ENCODE assay signal across 8 mouse cellular contexts in genomic region chrX:7728922-7729265, GRCm38 (mm10). TPM values are rescaled to one million over a fixed set of nuclear protein-coding genes. Genes with fewer than 3 reads are reported as not detected.
DNase-seq lines count a peak whose midpoint lies in the region; ATAC-seq and TF ChIP-seq lines count a peak whose summit lies in the region.

No protein-coding gene starts in this region.

- H3K9me3 ChIP-seq in heart, embryonic 10.5 days = no peaks in the 10 kb centered on the region
- H3K9me3 ChIP-seq in ES-Bruce4 (replicated peaks; ENCODE audit: control insufficient read depth, insufficient read depth, low read length, poor library complexity, severe bottlenecking) = no peaks in the 10 kb centered on the region
- no peaks in the 10 kb centered on the region for H3K9me3 ChIP-seq in forebrain, embryonic 16.5 days (ENCODE audit: control insufficient read depth, low read length)
- no peaks in the 10 kb centered on the region for H3K9me3 ChIP-seq in liver, embryonic 16.5 days (replicated peaks; ENCODE audit: control insufficient read depth, low read length)

- H3K4me2 ChIP-seq in forebrain, embryonic 16.5 days (ENCODE audit: low read length) = peak overlapping the region; percentile 69
- peak overlapping the region; percentile 65 for H3K4me2 ChIP-seq in liver, embryonic 16.5 days (ENCODE audit: low read depth, low read length)

- no peak for DNase-seq in heart, embryonic 10.5 days (ENCODE audit: low spot score)
- no peak for DNase-seq in heart, postnatal 36 days
- no peak for DNase-seq in urinary bladder, postnatal 4 days (ENCODE audit: low spot score in 2 of 2)
- no peak for DNase-seq in gastrocnemius, postnatal 4 days (ENCODE audit: low spot score in 2 of 2)
- no peak for DNase-seq in gastrocnemius, postnatal 14 days

- no peak; the same call in 1 of the 2 replicates for ATAC-seq in forebrain, embryonic 16.5 days
- no peak for ATAC-seq in liver, embryonic 16.5 days (ENCODE audit: low read depth)

- H3K27me3 ChIP-seq in heart, embryonic 10.5 days (ENCODE audit: insufficient read depth, poor library complexity, severe bottlenecking) = no peaks in the 10 kb centered on the region
- no peaks in the 10 kb centered on the region for H3K27me3 ChIP-seq in ES-Bruce4 (ENCODE audit: control insufficient read depth, insufficient read depth, low read length, poor library complexity, severe bottlenecking)
- H3K27me3 ChIP-seq in forebrain, embryonic 16.5 days (replicated peaks; ENCODE audit: control insufficient read depth, insufficient read depth, low read length) = no peaks in the 10 kb centered on the region
- H3K27me3 ChIP-seq in liver, embryonic 16.5 days (ENCODE audit: control insufficient read depth, insufficient read depth, low read depth, low read length) = no peaks in the 10 kb centered on the region

- H3K36me3 ChIP-seq in heart, embryonic 10.5 days = peaks cover 28% of the 10 kb centered on the region
- H3K36me3 ChIP-seq in ES-Bruce4 (ENCODE audit: control insufficient read depth, insufficient read depth, low read length, poor library complexity, severe bottlenecking) = no peaks in the 10 kb centered on the region; the same call in 1 of the 2 replicates
- H3K36me3 ChIP-seq in forebrain, embryonic 16.5 days (ENCODE audit: control insufficient read depth, insufficient read depth) = no peaks in the 10 kb centered on the region
- peaks cover 5% of the 10 kb centered on the region; the same call in 1 of the 2 replicates for H3K36me3 ChIP-seq in liver, embryonic 16.5 days (ENCODE audit: control insufficient read depth, insufficient read depth)

- WGBS in heart, embryonic 10.5 days = 31% methylated on average over 4 of the region's 4 CpGs
- 37% methylated on average over 4 of the region's 4 CpGs for WGBS in forebrain, embryonic 16.5 days
- 37% methylated on average over 4 of the region's 4 CpGs for WGBS in liver, embryonic 16.5 days (ENCODE audit: insufficient replicate concordance)

- H3K9ac ChIP-seq in ES-Bruce4 (ENCODE audit: low read depth, poor library complexity, severe bottlenecking) = peak overlapping the region; percentile 62
- H3K9ac ChIP-seq in forebrain, embryonic 16.5 days (replicated peaks; ENCODE audit: low read depth, low read length) = peak overlapping the region; percentile 55
- H3K9ac ChIP-seq in liver, embryonic 16.5 days (ENCODE audit: low read depth, low read length) = no peak overlapping the region

- intact Hi-C loops in heart, postnatal 36 days (cut with DNase I) = loop anchor here (10.0 kb wide), 1 partner anchor 416 kb away; the partner anchor contains the start of gene Rbm3
- intact Hi-C loops in gastrocnemius, postnatal 14 days (cut with DNase I; ENCODE audit: low total_unique reads) = no loop called here

- TF ChIP-seq POLR2A in ES-Bruce4 (IDR thresholded peaks at IDR 0.05; ENCODE audit: insufficient read depth, low read length) = no peak

- H3K4me3 ChIP-seq in heart, embryonic 10.5 days = peak overlapping the region; percentile 59
- H3K4me3 ChIP-seq in ES-Bruce4 (ENCODE audit: low read depth, low read length) = peak overlapping the region; percentile 92
- H3K4me3 ChIP-seq in forebrain, embryonic 16.5 days (replicated peaks; ENCODE audit: low read length) = peak overlapping the region; percentile 53
- H3K4me3 ChIP-seq in liver, embryonic 16.5 days (ENCODE audit: low read depth, low read length) = peak overlapping the region; percentile 52

- TF ChIP-seq CTCF in ES-Bruce4 (IDR thresholded peaks at IDR 0.05; ENCODE audit: low read depth, low read length) = no peak

- TF ChIP-seq EP300 in ES-Bruce4 (IDR thresholded peaks at IDR 0.05; ENCODE audit: insufficient read depth, low read depth, low read length) = no peak

- H3K27ac ChIP-seq in heart, embryonic 10.5 days = peak overlapping the region; percentile 77
- H3K27ac ChIP-seq in ES-Bruce4 (ENCODE audit: insufficient read depth, low read length) = peak overlapping the region; percentile 59; the same call in 1 of the 2 replicates
- H3K27ac ChIP-seq in forebrain, embryonic 16.5 days (ENCODE audit: low read length) = no peak overlapping the region
- no peak overlapping the region for H3K27ac ChIP-seq in liver, embryonic 16.5 days (ENCODE audit: low read length)

- H3K4me1 ChIP-seq in heart, embryonic 10.5 days = 0 out of 2 replicates have a peak, but pooled peaks cover 5% of the 10 kb centered on the region
- H3K4me1 ChIP-seq in ES-Bruce4 (ENCODE audit: control insufficient read depth, insufficient read depth, low read length) = peaks cover 2% of the 10 kb centered on the region
- H3K4me1 ChIP-seq in forebrain, embryonic 16.5 days (replicated peaks; ENCODE audit: control insufficient read depth, insufficient read depth, low read length) = peaks cover 10% of the 10 kb centered on the region
- no peaks in the 10 kb centered on the region; the same call in 1 of the 2 replicates for H3K4me1 ChIP-seq in liver, embryonic 16.5 days (ENCODE audit: control insufficient read depth, low read depth, low read length)

RNA-seq across cellular contexts. Expression of gene Praf2, which starts 0.7 kb away (rescaled TPM):
- 47.7 and 61.2 TPM in 2 replicates for polyA plus RNA-seq in heart, embryonic 10.5 days (2016; fragmentation: Nextera tagmentation; extraction: Ambion mirVana)
- 1 to 10 TPM; 5.4 to 5.7 TPM for total RNA-seq in heart, postnatal 36 days (2021)
- polyA plus RNA-seq in ES-Bruce4 (2011; ENCODE audit: insufficient read depth, insufficient read length, low read depth, missing spikeins) = 53.8 and 67.7 TPM in 2 replicates
- 112 and 119 TPM in 2 replicates for polyA plus RNA-seq in forebrain, embryonic 16.5 days (2015; fragmentation: Nextera tagmentation; extraction: Ambion mirVana)
- 5.2 and 6.0 TPM in 2 replicates for polyA plus RNA-seq in liver, embryonic 16.5 days (2015; fragmentation: Nextera tagmentation; extraction: Ambion mirVana)
- 10 to 100 TPM; 18.5 to 18.7 TPM for total RNA-seq in gastrocnemius, postnatal 4 days (2021)
- total RNA-seq in gastrocnemius, postnatal 14 days (2021) = 1 to 10 TPM; 6.1 to 9.0 TPM

RNA-seq across cellular contexts. Expression of gene Gm45208, which starts 6.8 kb away (rescaled TPM):
- polyA plus RNA-seq in heart, embryonic 10.5 days (2016; fragmentation: Nextera tagmentation; extraction: Ambion mirVana) = 0.39 TPM in 1 of 2 replicates, not detected in the other
- total RNA-seq in heart, postnatal 36 days (2021) = under 1 TPM in 1 of 2 experiments, not detected in 1; 0.68 TPM
- not detected in 2 replicates for polyA plus RNA-seq in ES-Bruce4 (2011; ENCODE audit: insufficient read depth, insufficient read length, low read depth, missing spikeins)
- 0.71 TPM in 1 of 2 replicates, not detected in the other for polyA plus RNA-seq in forebrain, embryonic 16.5 days (2015; fragmentation: Nextera tagmentation; extraction: Ambion mirVana)
- 0.27 and 0.51 TPM in 2 replicates for polyA plus RNA-seq in liver, embryonic 16.5 days (2015; fragmentation: Nextera tagmentation; extraction: Ambion mirVana)
- total RNA-seq in gastrocnemius, postnatal 4 days (2021) = not detected
- total RNA-seq in gastrocnemius, postnatal 14 days (2021) = not detected

RNA-seq across cellular contexts. Expression of gene Wdr45, which starts 14.8 kb away (rescaled TPM):
- polyA plus RNA-seq in heart, embryonic 10.5 days (2016; fragmentation: Nextera tagmentation; extraction: Ambion mirVana) = 21.0 and 21.5 TPM in 2 replicates
- 10 to 100 TPM; 46.3 to 55.4 TPM for total RNA-seq in heart, postnatal 36 days (2021)
- 44.6 and 56.8 TPM in 2 replicates for polyA plus RNA-seq in ES-Bruce4 (2011; ENCODE audit: insufficient read depth, insufficient read length, low read depth, missing spikeins)
- polyA plus RNA-seq in forebrain, embryonic 16.5 days (2015; fragmentation: Nextera tagmentation; extraction: Ambion mirVana) = 36.7 and 40.5 TPM in 2 replicates
- polyA plus RNA-seq in liver, embryonic 16.5 days (2015; fragmentation: Nextera tagmentation; extraction: Ambion mirVana) = 19.9 and 21.8 TPM in 2 replicates
- 10 to 100 TPM; 25.6 to 30.7 TPM for total RNA-seq in gastrocnemius, postnatal 4 days (2021)
- total RNA-seq in gastrocnemius, postnatal 14 days (2021) = 10 to 100 TPM; 20.4 to 22.8 TPM

RNA-seq across cellular contexts. Expression of gene Ccdc120, which starts 21.8 kb away (rescaled TPM):
- polyA plus RNA-seq in heart, embryonic 10.5 days (2016; fragmentation: Nextera tagmentation; extraction: Ambion mirVana) = 8.6 and 11.7 TPM in 2 replicates
- 1 to 10 TPM in 1 of 2 experiments, under 1 TPM in 1; 0.42 to 1.8 TPM for total RNA-seq in heart, postnatal 36 days (2021)
- 20.4 and 28.9 TPM in 2 replicates for polyA plus RNA-seq in ES-Bruce4 (2011; ENCODE audit: insufficient read depth, insufficient read length, low read depth, missing spikeins)
- polyA plus RNA-seq in forebrain, embryonic 16.5 days (2015; fragmentation: Nextera tagmentation; extraction: Ambion mirVana) = 50.0 and 64.2 TPM in 2 replicates
- 1.6 and 1.9 TPM in 2 replicates for polyA plus RNA-seq in liver, embryonic 16.5 days (2015; fragmentation: Nextera tagmentation; extraction: Ambion mirVana)
- 1 to 10 TPM; 2.7 to 4.0 TPM for total RNA-seq in gastrocnemius, postnatal 4 days (2021)
- total RNA-seq in gastrocnemius, postnatal 14 days (2021) = 1 to 10 TPM in 1 of 2 experiments, under 1 TPM in 1; 0.86 to 1.8 TPM

RNA-seq across cellular contexts. Expression of gene Gpkow, which starts 32.0 kb away (rescaled TPM):
- 38.1 and 38.5 TPM in 2 replicates for polyA plus RNA-seq in heart, embryonic 10.5 days (2016; fragmentation: Nextera tagmentation; extraction: Ambion mirVana)
- total RNA-seq in heart, postnatal 36 days (2021) = 10 to 100 TPM; 19.1 to 21.4 TPM
- 14.7 and 17.1 TPM in 2 replicates for polyA plus RNA-seq in ES-Bruce4 (2011; ENCODE audit: insufficient read depth, insufficient read length, low read depth, missing spikeins)
- polyA plus RNA-seq in forebrain, embryonic 16.5 days (2015; fragmentation: Nextera tagmentation; extraction: Ambion mirVana) = 53.2 and 53.5 TPM in 2 replicates
- polyA plus RNA-seq in liver, embryonic 16.5 days (2015; fragmentation: Nextera tagmentation; extraction: Ambion mirVana) = 13.4 and 14.0 TPM in 2 replicates
- 10 to 100 TPM; 22.6 to 26.6 TPM for total RNA-seq in gastrocnemius, postnatal 4 days (2021)
- total RNA-seq in gastrocnemius, postnatal 14 days (2021) = 10 to 100 TPM; 15.9 to 16.4 TPM

Comparison
In these comparisons a context has a peak if more than half of its experiments do, and no peak if none do; other contexts are left out.
1. H3K27ac ChIP-seq: peak in heart, embryonic 10.5 days (single experiment) and ES-Bruce4 (single experiment); none in forebrain, embryonic 16.5 days (single experiment) and liver, embryonic 16.5 days (single experiment).
2. Peak in every context shown above with its lines, with median percentiles within 50 percentile points of each other: H3K4me3 ChIP-seq.